Mouse (Mus musculus): ENCODE data around the gene 2310011J03Rik.
A peak's percentile ranks its signal among the peaks of the same experiment; 100 is the strongest.

2310011J03Rik gene

DNA sequence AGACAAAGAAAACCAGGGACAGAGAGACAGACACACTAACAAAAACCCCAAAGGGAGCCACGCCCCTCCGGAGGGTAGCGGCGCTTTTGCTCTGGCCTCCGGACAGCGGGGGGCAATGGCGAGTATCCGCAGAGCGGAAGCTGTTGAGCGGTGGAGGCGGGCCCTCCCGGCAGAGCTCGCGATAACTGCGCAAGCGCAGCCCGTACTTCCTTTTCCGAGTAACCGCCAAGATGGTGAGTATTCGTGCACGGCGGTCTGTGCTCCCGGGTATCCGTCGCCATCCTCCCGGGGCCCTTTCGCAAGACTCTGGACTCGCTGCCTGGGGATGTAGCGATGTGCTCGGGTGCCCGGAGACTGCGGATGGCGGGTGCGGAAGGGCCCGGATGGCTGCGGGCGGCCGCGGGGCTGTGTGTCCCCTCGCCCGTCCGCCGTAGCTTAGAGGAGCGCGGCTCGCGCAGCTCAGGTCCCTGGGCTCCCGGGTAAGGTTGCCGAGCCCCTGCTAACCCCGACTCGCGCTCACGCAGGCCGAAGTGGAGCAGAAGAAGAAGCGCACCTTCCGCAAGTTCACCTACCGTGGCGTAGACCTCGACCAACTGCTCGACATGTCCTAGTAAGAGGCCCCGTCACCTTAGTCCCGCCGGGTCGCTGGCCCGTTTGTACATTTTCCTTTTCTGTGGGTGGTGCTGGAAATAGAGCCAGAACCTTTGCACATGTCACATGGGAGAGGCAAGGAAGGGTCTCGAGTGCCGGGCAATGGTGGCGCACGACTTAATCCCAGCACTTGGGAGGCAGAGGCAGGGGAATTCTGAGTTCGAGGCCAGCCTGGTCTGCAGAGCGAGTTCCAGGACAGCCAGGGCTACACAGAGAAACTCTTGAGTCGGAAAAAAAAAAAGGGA lies 27.8 kb downstream of the 2310011J03Rik start, which contains the start of gene Rps15:
Rps15 (plus strand) TSS at position 203 of the 896 bp plus-strand sequence.
- peak; percentile 99 for DNase-seq (ENCODE audit: low read depth, low spot score)

DNA sequence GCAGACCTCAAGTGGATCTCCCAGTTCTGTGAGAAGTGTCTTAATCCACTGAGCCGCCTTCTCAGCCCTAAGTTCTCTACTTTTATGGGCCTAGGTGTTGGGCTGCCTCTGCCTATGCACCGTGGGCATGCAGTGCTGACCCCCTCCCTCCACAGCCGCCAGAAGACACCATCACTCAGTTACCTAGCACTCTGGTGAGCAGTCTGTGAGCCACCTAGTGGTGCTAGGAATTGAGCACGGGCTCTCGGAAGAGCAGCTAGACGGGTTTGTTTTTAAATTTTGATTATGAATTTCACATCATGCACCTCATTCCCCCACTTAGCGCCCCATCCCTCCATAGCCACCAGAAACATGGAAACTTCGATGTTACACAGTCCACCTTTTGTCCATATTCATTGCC lies 31.7 kb downstream of the 2310011J03Rik start:
- DNase-seq (ENCODE audit: low read depth, low spot score): peak; percentile 41

DNA sequence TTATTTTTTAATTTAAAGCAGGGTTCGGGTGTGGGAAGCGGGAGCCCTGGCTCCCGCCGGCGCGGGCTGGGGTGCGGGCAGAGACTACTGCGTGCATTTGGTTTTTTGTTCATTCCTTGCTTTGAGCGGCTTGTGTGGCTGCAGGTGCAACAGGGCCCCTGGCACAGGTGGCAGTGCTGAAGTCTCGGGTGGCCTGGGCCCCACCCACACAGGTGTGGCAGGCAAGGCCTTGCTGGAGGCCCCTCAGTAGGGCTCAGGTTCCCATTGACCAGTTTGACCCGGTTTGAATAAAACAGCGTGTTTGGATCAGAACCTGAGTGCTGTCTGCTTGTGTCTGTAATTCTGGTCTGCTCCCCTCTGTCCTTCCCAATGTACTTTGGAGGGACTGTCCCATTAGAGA lies 32.2 kb downstream of the 2310011J03Rik start:
- no peak for DNase-seq (ENCODE audit: low read depth, low spot score)

DNA sequence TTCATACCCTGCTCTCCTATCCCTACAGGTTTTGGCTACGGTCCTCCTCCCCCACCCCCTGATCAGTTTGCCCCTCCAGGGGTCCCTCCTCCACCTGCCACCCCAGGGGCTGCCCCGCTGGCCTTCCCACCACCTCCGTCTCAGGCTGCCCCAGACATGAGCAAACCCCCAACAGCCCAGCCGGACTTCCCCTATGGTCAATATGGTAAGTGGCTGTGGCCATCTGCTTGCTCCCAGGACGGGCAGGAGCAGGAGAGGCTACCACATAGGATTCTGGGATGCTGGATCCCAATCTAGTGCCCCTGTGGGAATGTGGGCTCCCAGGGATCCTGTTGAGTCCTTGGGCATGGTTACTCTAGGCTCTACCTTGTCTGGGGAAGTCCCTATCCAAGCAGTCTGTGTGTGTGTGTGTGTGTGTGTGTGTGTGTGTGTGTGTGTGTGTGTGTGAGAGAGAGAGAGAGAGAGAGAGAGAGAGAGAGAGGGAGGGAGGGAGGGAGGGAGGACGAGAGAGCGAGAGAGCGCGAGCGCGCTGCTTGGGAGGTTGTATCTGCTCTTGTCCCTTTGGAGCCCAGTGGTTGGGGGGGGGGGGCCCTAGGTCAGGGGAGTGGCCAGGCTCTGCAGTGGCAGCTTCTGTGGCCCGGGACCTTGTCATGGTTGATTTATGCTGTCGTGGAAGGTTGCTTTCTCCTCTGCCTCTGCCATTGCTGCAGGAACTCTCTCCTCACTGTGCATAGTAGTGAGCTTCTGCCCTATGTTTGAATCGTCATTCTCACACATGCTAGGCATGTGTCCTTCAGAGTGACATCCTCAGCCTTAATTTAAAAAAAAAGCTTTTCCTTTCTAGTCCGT lies 34.9 kb downstream of the 2310011J03Rik start:
- DNase-seq (ENCODE audit: low read depth, low spot score): no peak

DNA sequence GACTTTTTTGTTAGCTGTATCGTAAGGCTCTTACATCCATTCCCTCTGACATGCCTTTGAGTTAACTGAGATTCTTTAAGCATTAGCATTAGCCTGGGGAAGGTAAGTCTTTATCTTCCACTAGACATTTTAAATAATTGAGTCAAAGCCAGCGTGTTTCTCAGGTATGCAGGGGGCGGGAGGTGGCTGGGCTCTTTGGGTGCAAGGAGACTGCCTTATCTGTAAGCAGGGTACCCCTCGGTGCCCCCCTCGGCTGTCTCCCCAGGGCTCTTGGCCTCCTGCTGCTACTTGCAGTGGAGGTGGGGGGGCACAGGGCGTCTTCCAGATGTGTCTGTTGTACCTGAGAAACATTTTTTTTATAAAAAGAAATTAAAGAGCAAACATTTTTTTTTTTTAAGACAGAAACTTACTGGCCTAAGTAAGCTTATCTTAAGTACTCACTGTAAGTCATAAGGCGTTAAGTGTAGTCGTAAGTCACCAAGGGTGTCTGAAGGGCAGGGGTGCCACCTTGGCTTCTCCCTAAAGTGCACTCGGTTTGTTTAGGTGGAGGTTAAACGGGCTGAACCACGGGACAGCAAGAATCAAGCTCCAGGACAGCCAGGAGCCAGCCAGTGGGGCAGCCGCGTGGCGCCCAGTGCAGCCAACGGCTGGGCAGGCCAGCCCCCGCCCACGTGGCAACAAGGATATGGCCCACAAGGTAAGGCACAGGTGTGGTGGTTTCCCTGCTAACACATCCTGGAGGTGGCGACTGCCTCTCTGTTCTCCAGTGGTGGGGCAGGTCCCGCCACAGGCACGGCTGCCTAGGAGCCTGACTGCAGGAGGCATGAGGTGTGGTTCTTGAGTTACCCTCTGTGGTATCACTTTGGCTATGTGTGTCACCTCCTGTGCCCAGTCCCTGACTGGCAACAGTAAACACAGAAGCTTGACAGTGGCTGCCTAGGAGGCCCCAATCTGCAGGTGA lies 37.6 kb downstream of the 2310011J03Rik start:
- DNase-seq (ENCODE audit: low read depth, low spot score): no peak

DNA sequence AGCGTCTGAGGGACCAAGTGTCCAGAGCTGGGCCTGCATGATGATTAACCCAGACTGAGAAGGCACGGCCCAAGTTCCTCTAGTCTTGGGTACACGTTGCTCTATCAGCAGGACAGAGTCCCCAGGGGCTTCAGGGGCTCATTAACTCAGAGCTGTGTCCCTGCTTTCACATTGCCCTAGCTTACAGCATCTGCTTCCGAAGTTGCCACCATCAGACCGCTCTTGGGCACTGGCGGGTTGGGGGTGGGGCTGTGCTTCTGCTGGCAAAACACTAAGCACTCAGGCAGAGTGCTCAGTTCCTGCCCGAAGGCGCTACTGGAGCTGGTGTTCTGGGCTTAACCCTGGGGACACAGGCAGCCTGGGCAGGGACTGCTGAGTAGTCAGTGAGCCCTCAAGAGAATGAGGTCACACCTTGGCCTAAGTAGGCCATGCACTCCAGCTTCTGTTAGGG lies 38.4 kb downstream of the 2310011J03Rik start:
- no peak for DNase-seq (ENCODE audit: low read depth, low spot score)

DNA sequence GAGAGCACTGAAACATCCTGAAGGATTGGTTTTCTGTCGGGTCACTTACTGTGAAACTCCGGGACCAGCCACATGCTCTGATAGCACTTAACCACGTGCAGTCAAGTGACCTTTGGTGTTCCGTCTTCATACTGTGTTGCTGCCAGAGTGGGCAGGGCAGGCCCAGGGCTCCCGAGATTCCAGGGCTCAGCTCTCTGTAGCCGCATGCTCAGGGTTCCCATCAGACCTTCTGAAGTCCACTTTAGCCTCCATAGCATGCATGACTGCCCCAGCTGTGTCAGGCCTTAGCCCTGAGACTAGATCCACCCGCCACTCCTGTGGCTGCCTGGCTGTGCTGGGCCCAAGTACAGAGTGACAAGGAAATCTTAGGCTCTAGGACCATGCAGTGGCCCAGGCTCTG lies 39.0 kb downstream of the 2310011J03Rik start:
- DNase-seq (ENCODE audit: low read depth, low spot score): no peak

DNA sequence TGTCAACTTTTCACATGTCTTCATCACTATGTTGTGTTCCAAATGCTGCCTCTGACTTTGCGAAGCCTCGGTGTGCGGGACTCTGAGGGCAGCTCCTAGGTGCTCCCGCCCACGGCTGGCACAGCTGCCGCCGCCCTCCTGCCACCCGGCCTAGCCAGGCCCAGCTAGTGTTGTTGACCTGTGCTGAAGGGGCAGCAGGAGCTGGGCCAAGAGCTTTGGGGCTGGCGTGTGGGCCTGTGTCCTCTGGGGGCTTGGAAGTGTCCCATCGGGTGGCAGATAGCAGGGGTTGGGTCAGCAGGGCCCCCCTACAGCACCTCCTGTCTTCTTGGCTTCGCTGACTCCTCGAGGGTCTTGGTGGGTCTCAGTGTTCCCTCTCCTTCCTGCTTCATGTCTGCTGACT lies 41.1 kb downstream of the 2310011J03Rik start:
- DNase-seq (ENCODE audit: low read depth, low spot score): no peak

DNA sequence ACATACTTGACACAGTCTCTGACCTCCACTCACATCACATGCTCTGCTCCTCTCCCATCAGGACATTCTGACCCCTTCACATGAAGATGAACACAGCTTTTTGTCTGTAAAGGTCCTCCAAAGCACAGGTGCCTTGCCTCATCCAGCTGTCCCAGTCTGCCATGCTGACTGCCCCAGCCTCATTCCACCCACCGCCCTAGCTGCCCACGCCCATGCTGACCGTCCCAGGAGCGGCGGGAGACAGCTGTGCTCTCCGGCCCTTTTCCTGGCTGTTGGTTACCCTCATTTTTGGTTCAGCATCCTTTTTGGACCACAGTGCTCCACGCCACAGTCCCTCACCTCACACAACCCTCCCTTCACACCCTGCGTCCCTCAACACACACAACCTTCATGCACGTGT lies 41.9 kb downstream of the 2310011J03Rik start:
- no peak for DNase-seq (ENCODE audit: low read depth, low spot score)

DNA sequence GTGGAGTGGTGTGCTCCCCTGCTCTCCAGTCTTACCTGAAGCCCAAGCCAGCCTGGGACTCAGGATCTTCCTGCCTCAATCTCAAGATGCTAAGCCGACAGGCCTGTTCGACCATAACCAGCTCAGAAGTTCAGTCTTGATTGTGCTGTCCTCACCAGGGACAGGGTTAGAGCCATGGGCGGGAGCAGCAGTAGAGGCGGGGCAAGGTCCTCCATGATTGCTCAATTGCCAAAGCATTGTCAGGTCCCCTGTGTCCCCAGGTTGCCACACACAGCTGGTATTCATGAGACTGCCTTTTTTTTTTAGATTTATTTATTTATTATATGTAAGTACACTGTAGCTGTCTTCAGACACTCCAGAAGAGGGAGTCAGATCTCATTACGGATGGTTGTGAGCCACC lies 44.1 kb downstream of the 2310011J03Rik start:
- no peak for DNase-seq (ENCODE audit: low read depth, low spot score)

DNA sequence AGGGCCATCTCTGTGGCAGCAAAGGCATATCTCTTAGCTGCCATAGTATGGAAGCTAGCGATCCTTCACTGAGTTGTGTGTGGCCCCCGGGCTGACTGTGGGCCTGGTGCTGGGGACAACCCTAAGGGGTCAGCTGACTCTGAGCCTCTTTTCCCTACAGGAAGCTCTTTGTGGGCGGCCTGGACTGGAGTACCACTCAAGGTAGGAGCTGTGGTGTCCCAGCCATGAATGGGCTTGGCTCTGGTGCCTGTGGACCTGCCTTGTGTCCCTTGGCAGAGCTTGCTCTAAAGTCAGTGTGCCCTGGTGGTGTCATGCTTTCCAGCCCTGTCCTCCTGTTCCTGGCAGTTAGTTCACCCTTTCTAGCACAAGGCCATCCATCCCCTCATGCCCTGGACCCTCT lies 46.5 kb downstream of the 2310011J03Rik start:
- DNase-seq (ENCODE audit: low read depth, low spot score): no peak

DNA sequence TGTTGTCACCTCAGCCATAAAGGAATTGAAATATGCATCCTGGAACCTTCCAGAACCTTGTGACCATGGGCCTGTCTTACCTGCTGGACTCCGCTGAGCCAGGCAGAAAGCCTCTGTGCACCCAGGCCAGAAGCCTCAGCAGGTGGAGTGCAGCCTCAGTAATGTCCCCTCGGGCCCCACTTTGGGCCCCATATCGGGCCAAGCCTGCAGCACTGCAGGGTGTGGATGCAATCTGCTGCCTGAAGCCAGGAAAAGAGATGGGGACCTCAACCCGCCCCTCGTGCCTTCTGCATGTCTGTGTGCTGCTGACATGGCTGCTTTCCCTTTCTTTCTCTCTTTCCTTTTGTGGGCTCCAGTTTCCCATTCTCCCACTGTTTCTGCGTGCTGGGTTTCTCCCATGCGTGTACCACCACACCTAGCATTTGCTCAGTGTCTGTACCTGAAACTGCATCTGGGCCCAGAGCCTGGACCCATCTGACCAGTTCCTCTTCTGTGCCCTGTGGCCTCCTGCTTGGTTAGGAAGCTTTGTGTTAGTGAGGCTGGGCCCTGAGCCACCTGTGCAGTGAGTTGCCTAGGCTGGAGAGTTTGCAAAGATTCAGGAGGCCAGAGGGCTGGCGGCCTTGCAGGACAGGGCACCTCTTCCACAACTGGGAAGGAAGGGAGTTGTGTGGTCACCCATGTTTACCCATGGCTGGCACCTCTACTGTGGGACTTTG lies 48.3 kb downstream of the 2310011J03Rik start:
- no peak for DNase-seq (ENCODE audit: low read depth, low spot score)

DNA sequence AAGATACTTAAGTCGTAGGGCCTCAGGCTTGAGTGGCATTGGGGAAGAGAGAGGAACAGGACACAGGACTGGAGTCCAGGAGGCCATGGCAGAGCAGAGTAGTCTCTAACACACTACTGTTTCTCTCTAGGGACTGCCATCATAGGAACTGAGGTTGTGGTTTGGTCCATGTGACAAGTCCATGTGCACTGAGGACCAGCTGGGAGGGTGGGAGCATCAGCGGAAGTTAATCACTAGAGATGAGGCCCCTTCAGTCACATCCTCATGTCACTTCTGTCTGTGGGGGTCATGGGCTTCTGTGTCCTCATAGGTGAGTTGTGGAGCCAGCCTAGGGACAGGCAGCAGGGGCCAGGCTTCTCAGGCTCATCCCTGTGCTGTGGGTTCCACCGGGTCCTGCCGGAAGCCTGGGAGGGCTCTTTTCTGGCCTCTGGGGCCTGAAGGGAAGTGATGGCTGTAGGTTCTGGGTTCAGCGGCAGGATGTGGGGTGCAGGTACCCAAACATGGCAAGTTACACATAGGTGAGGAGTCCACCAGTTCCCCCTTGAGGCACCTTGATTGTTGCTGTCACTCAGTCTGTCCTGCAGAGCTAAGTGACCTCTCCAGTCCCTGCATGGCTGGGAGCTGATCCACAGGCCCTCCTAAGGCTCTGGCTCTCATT lies 49.0 kb downstream of the 2310011J03Rik start:
- no peak for DNase-seq (ENCODE audit: low read depth, low spot score)

DNA sequence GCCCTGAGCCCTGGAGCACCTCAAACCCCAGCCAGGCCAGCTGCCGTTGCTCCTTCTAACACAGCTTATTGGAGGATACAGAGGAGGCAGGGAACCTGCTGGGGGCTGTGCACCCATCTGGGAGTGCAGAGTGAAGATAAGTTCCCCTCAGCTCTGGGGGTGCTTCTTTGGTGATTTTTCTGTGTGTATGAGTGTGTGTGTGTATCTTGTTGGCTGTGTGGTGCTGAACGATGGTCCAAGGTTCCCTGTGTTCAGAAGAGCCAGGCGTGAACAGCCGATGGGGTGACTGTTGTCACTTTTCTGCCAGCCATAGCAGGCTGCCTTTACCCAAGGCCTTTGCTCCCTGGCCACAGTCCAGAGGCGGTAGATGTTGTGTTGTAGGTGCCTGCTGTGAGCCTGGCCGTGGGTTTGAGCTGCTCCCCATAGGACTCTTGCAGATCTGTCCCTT lies 49.6 kb downstream of the 2310011J03Rik start:
- DNase-seq (ENCODE audit: low read depth, low spot score): no peak

DNA sequence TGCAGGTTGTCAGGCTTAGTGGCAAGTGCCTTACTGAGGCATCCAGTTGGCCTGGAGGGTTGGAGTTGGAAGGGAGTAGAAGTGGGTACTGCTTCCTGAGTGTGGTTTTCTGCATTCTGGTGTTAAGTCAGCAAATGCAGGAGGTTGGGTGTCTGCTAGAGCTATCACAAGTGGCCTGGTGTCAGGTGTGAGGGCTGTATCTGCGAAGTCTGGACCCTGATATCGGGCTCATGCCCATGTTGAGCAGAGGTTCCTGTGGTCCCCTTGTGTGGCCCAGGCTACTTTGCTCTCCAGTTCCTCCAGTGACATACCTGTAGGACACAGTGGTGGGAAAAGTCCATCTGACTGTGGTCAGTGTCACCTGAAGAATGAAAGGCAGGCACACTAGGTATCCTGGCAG lies 50.2 kb downstream of the 2310011J03Rik start:
- no peak for DNase-seq (ENCODE audit: low read depth, low spot score)
